Mouse (Mus musculus) 416B (cell line): ENCODE data around the gene Vmn2r33.
"Not testable (repeated sequence)": the region's sequence is repeated elsewhere in the genome, so short reads cannot be mapped to it uniquely, and the experiment has no call there.

ENCODE experiments used
- DNase-seq: peaks from one replicate; pipeline ENCODE4 v3.0.0; 2011; ENCODE audit warnings: low read depth

Gene Vmn2r33

GRCm38 (mm10) chr7:7566686-7567085 lies at the start of gene Vmn2r33:
Gene Vmn2r33 (minus strand): TSS chr7:7566786.
- DNase-seq: not testable (repeated sequence)
